ENCODE assay signal across 19 mouse cellular contexts in the genomic region with DNA sequence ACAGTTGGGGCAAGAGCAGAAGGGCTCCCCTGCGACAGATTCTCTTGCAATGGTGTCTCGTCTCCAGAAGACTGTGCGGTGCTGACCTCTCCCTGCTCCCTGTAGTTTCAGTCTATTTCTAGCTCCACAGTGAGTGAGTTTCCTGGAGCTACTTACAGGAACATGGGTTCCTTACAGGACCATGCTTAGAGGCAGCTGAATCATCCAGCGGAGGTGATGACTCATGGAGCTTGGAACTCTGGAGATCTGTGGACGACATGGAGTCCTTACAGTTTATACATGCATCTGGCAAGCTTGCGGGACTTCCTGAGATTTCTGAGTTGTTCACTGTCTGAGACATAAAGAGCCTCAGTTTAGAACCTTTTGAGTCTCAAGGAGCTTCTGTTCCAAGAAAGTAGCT. TPM values are rescaled to one million over a fixed set of nuclear protein-coding genes. Genes with fewer than 3 reads are reported as not detected.
DNase-seq lines count a peak whose midpoint lies in the region; ATAC-seq and TF ChIP-seq lines count a peak whose summit lies in the region.
"Had no signal": no experiment of that assay in that cellular context is flagged by ENCODE, and none has a peak within 500 bp of the region (broad histone marks: within the 10 kb centered on the region; RNA-seq: fewer than 3 reads in every experiment).

No protein-coding gene starts in this region.

- H3K27me3 ChIP-seq in heart, adult 2 months (ENCODE audit: control insufficient read depth, insufficient read depth, low read length) = no peaks in the 10 kb centered on the region
- H3K27me3 ChIP-seq in myocyte (ENCODE audit: control insufficient read depth, insufficient read depth, insufficient read length) = no peaks in the 10 kb centered on the region
- H3K27me3 ChIP-seq: CH12.LX; forebrain, embryonic 15.5 days; midbrain, embryonic 12.5 days had no signal

- no peaks in the 10 kb centered on the region for H3K36me3 ChIP-seq in heart, adult 2 months (ENCODE audit: control insufficient read depth, insufficient read depth, low read length)
- H3K36me3 ChIP-seq in myocyte (ENCODE audit: control insufficient read depth, insufficient read depth) = no peaks in the 10 kb centered on the region
- H3K36me3 ChIP-seq: forebrain, embryonic 15.5 days; midbrain, embryonic 12.5 days had no signal

- no peak overlapping the region for H3K9ac ChIP-seq in heart, adult 2 months (ENCODE audit: low read depth, low read length)
- H3K9ac ChIP-seq: forebrain, embryonic 15.5 days; hindbrain, embryonic 14.5 days; midbrain, embryonic 12.5 days had no signal

- intact Hi-C loops in heart, adult 2 months (cut with DNase I) = loop anchor here (2.0 kb wide), 1 partner anchor 50 kb away; the partner anchor contains the start of gene Nt5e
- intact Hi-C loops in heart, postnatal 25 days (cut with DNase I) = loop anchor here (5.0 kb wide), 1 partner anchor 85 kb away; no protein-coding TSS in a partner anchor

- no peaks in the 10 kb centered on the region for H3K79me2 ChIP-seq in heart, adult 2 months (replicated peaks; ENCODE audit: control insufficient read depth, insufficient read depth, low read length)
- no peaks in the 10 kb centered on the region for H3K79me2 ChIP-seq in myocyte (ENCODE audit: control insufficient read depth, insufficient read depth)

- peak overlapping the region; percentile 49 for H3K27ac ChIP-seq in heart, adult 2 months
- H3K27ac ChIP-seq in embryonic fibroblast, embryonic 13.5 days (ENCODE audit: insufficient read depth, low read length) = peak overlapping the region; percentile 74
- H3K27ac ChIP-seq: forebrain, embryonic 15.5 days; hindbrain, embryonic 14.5 days; kidney, postnatal 0 days; midbrain, embryonic 12.5 days had no signal

- H3ac ChIP-seq in myocyte (ENCODE audit: control insufficient read depth, insufficient read length) = no peak overlapping the region

- TF ChIP-seq CTCF in heart, adult 2 months (IDR thresholded peaks at IDR 0.05) = no peak
- TF ChIP-seq CTCF in embryonic fibroblast, embryonic 13.5 days (IDR thresholded peaks at IDR 0.05; ENCODE audit: borderline replicate concordance, insufficient read depth, low read length) = no peak

- no peak for ATAC-seq in CD4-positive, CD25-positive, alpha-beta regulatory T cell, adult 4 months
- ATAC-seq: forebrain, embryonic 15.5 days; intestine, embryonic 16.5 days had no signal

- TF ChIP-seq POLR2A in heart, adult 2 months (IDR thresholded peaks at IDR 0.05; ENCODE audit: insufficient read depth, low read depth, low read length) = no peak
- TF ChIP-seq POLR2A in embryonic fibroblast, embryonic 13.5 days (IDR thresholded peaks at IDR 0.05; ENCODE audit: low read depth, low read length) = no peak
- TF ChIP-seq POLR2A in myocyte (IDR thresholded peaks at IDR 0.05; ENCODE audit: insufficient read length, low read depth) = no peak

- peaks cover 4% of the 10 kb centered on the region for H3K4me1 ChIP-seq in heart, adult 2 months (ENCODE audit: control insufficient read depth, insufficient read depth, low read length)
- H3K4me1 ChIP-seq in embryonic fibroblast, embryonic 13.5 days (ENCODE audit: control insufficient read depth, insufficient read depth, low read length) = peaks cover 8% of the 10 kb centered on the region
- H3K4me1 ChIP-seq: forebrain, embryonic 15.5 days; midbrain, embryonic 12.5 days had no signal

- H3K4me3 ChIP-seq in heart, adult 2 months = no peak overlapping the region
- no peak overlapping the region for H3K4me3 ChIP-seq in embryonic fibroblast, embryonic 13.5 days (ENCODE audit: insufficient read depth, low read length)
- no peak overlapping the region for H3K4me3 ChIP-seq in myocyte
- H3K4me3 ChIP-seq: forebrain, embryonic 15.5 days; midbrain, embryonic 12.5 days had no signal

- TF ChIP-seq EP300 in heart, adult 2 months (IDR thresholded peaks at IDR 0.05; ENCODE audit: insufficient read depth, low read depth, low read length) = no peak

- WGBS in heart, adult 2 months = 34% methylated on average over 6 of the region's 6 CpGs

- DNase-seq in heart, adult 2 months = peak in 1 of 2 experiments; percentile 13
- no peak for DNase-seq in heart, postnatal 25 days (ENCODE audit: low spot score)
- peak; percentile 18 to 21 for DNase-seq in right cerebral cortex, adult 2 months (ENCODE audit: low spot score in 2 of 2)
- no peak for DNase-seq in right cerebral cortex, postnatal 14 days
- DNase-seq in thymus, postnatal 0 days (ENCODE audit: low spot score) = no peak
- DNase-seq: cerebellum, adult 9-10 months; embryo, embryonic 11 days; lung, postnatal 36 days; right cerebral cortex, postnatal 25 days; thymus, adult 2 months had no signal

- peak overlapping the region; percentile 60 for H3K4me2 ChIP-seq in myocyte (ENCODE audit: low read depth)
- H3K4me2 ChIP-seq: forebrain, embryonic 15.5 days; hindbrain, embryonic 14.5 days; midbrain, embryonic 12.5 days had no signal

TF ChIP-seq in myocyte, 11 proteins besides CTCF, POLR2A, EP300 and RAD21:
- TF ChIP-seq MYOG (IDR thresholded peaks at IDR 0.05; ENCODE audit: control insufficient read depth in 1 of 3, insufficient read depth in 1 of 3, insufficient read length in 2 of 3, low read depth in 2 of 3) (no peak), MYOD1 (IDR thresholded peaks at IDR 0.05; ENCODE audit: control insufficient read depth in 1 of 3, insufficient read length in 2 of 3, low read depth in 2 of 3) (peak in 1 of 3 experiments; percentile 28), TCF12 (IDR thresholded peaks at IDR 0.05; ENCODE audit: insufficient read depth, poor library complexity, severe bottlenecking) (no peak)

RNA-seq across cellular contexts. Expression of gene Nt5e, which starts 50.0 kb away (rescaled TPM):
- 10 to 100 TPM; 13.4 to 15.5 TPM for total RNA-seq in heart, adult 2 months (2021)
- 8.1 and 11.1 TPM in 2 replicates for polyA plus RNA-seq in heart, adult 2 months (2012; rRNA removed)
- 10 to 100 TPM; 13.3 to 13.9 TPM for total RNA-seq in heart, postnatal 25 days (2021)
- 2.5 and 4.0 TPM in 2 replicates for polyA plus RNA-seq in embryonic fibroblast, embryonic 13.5 days (2011; ENCODE audit: insufficient read length, low read depth, missing spikeins)
- polyA plus RNA-seq in myocyte (2012; fragmentation: generic; extraction: Trizol) = 1.3 TPM
- 1.2 and 1.5 TPM in 2 replicates for polyA plus RNA-seq in thymus, postnatal 0 days (2015; fragmentation: Nextera tagmentation; extraction: Ambion mirVana)
- 100 to 1,000 TPM; 231 to 300 TPM for polyA plus RNA-seq in CD4-positive, CD25-positive, alpha-beta regulatory T cell, adult 4 months (2017; shearing (Covaris generic))

Comparison
In these comparisons a context has a peak if more than half of its experiments do, and no peak if none do; other contexts are left out.
1. DNase-seq: peak in right cerebral cortex, adult 2 months (2 of 2); none in heart, postnatal 25 days (single experiment), right cerebral cortex, postnatal 14 days (single experiment) and thymus, postnatal 0 days (single experiment).
2. RNA of gene Nt5e, which starts 50.0 kb away (polyA plus RNA-seq): 231 to 300 TPM in CD4-positive, CD25-positive, alpha-beta regulatory T cell, adult 4 months; 8.1 to 11.1 TPM in heart, adult 2 months, 2.5 to 4.0 TPM in embryonic fibroblast, embryonic 13.5 days, 1.3 TPM in myocyte (single experiment) and 1.2 to 1.5 TPM in thymus, postnatal 0 days; every median in the first group is over 10 times any median in the second.